Mouse (Mus musculus) CH12F3 (cell line): ENCODE data around the gene Col6a6.

Experiments
- in situ Hi-C: fragments of 300-500 bp; cut with MboI; formaldehyde crosslinking; loops from 2 replicates; pipeline ENCODE4 v1.14.3; 2020; ENCODE audit warnings: low sequenced_read_pairs

Gene Col6a6

DNA sequence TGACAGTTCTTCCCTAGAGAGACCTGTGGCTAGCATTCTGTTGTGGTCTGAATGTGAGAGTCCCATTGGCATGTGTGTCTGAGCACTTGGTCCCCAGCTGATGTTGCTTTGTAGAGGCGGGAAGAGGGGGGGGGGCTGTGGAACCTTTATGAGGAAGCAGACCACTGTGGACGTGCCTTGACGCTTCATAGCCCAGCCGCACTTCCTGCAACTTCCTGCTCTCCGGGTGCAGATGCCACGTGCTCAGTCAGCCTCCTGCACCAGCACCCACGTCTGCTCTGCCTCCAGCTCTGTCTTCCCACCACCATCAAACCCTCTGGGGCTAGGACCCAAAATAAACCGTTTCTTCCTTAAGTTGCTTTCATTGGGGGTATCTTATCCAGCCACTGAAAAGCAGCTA is 24.5 kb downstream of the Col6a6 start:
- in situ Hi-C loops, result no loop called here

DNA sequence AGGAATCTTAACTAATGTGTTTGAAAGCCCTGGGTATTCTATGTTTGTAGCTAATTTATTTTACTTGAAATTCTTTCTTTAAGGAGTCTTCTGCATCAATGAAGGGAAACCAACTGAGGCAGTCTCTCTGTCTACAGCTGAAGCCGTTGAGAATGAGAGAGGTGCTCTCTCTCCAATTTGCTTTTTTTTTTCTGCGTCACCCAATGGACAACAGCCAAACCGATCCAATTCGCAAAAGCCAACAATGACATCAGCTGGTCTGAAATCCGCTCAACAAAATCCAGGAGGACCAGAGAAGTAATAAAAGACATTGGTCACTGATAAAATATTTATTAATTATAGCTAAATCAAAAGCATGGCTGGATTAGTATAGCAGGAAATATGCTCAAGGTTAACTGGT is 26.5 kb downstream of the Col6a6 start:
- in situ Hi-C loops, result no loop called here

DNA sequence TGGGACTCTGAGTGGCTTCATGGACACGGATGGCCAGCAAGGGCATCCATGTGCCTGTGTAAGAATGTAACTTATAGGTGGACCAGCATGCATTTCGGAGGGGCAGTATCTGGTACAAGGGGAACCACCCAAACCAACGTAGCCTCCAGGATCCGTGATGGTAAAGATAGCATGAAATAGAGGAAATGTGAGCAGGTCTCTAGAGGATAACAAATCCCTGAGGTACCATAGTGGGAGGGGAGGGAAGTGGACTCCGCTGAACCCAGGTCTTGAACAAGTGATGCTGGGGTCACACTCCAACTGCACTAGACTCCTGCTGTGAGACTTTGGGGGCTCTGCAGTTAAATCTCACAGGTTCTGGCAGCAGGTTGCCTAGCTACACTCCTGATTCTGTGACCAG is 27.7 kb downstream of the Col6a6 start:
- in situ Hi-C loops, result no loop called here

DNA sequence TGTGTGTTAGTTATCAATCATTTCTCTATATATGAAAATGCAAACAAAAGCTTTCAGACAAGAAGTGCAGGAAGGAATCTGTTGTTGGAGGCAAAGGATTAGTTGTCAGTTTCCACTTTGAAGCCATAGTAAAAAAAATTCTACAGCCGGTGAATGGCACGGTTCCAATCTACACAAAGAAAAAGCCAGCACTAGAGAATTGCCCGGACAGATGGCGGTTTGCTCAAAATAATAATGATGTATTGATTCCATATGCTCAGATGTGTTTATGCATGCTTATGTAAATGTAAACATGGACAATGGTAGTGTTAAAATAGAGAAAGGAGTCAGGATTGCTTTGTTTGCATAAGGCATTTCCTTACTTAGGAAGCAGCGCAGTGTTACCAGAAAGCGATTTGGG is 31.8 kb downstream of the Col6a6 start:
- in situ Hi-C loops, result no loop called here

DNA sequence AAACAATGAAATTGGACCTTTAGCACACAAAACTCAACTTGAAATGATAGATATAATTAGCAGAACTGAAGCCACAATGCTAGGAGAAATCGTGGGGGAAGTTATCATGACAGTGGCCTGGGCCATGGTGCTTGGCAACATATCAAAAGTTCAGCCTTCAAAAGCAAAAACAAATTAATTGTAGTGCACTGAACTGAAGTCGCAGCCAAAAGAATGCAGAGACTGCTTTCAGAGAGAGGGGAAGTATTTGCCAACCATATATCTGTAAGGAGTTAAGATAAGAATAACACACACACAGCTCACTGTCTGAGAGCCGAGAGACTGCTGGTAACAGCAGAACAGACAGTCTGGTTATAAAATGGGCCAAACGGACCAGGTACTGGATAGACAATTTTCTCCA is 33.0 kb downstream of the Col6a6 start:
- in situ Hi-C loops, result no loop called here

DNA sequence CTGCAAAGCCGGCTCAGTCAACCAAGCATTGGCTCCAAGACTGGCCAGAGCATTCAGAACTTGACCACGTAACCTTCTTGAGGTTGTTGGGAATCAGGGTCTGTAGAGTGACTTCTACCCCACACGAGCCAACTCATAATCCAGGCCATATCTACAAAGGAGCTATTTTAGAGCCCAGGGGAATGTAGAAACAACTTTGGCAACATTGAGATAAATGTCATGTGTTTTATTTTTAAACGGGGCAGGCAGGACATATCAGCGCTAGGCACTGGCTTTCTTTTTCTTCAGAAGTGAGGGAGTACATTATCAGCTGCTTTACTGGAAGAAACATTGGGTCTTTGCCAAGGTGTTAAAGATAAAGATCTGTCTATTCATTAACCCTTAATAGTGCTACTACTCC is 36.1 kb downstream of the Col6a6 start:
- in situ Hi-C loops, result no loop called here

DNA sequence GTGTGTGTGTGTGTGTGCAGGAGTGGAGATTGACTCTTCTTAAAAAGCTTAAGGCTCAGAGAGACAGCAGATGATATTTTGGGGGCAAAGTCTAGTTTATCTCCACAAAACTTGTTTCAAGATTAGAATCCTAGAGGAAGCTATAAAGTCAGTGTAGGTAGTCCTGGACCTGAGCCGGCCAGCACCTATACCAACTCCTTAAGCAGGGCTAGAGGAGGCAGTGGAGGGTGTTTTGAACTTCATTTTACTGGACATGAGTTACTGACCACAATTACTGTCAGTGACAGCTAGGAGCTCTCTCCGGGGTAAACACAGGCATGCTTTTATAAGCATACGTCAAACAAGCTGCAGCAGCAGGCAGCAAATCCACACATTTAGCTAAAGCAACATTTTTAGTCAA is 39.8 kb downstream of the Col6a6 start:
- in situ Hi-C loops, result no loop called here

DNA sequence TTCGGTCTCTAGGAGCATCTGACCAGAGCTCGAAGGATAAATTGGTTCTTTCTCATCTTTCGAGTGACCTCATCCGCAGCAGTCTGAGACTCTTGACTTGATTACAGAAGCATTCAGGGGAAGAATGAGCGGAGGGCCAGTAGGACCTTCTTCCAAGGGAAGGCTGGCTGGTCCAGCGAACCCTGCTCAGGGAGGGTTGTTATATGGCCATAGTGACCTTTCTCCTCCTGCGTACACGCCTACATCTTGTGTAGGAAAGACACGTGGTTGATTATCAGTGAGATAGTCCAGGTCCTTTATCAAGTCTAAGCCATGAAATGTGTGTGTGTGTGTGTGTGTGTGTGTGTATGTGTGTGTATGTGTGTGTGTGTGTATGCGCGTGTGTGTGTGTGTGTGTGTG is 40.2 kb downstream of the Col6a6 start:
- in situ Hi-C loops, result no loop called here

DNA sequence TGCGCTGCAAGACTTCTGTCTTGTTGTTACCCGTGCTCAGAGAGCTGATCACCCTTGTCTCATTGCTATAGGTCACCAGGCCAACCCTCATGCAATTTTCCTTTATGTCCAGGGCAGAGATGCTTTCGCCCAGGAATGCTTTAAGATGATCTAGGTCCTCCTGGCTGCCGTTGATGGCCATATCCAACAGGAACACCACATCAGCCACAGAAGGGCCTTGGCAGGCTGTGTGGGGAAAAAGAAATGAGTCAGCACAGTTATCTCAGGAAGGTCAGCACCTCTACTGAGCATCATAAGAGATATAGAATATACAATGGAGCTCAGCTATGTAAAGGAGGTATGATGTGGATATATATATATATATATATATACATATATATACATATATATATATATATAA is 43.9 kb downstream of the Col6a6 start:
- in situ Hi-C loops, result no loop called here

DNA sequence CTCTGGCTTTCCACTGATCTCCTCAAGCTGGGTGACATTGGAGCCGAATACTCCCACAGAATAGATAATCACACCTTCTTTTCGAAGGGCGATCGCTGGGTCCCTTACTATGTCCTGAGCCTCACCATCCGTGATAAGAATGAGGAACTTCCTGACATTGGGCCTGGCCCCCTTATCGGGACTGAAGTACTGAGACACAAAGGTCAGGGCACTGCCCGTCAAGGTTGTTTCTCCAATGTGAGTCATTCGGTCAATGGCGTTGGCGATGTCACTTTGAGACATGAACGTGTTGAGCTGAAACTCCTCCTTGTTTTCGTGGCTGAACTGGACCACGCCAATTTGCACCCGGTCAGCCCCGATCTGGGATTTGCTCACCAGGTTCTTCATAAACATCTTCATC is 47.3 kb downstream of the Col6a6 start:
- in situ Hi-C loops, result no loop called here

DNA sequence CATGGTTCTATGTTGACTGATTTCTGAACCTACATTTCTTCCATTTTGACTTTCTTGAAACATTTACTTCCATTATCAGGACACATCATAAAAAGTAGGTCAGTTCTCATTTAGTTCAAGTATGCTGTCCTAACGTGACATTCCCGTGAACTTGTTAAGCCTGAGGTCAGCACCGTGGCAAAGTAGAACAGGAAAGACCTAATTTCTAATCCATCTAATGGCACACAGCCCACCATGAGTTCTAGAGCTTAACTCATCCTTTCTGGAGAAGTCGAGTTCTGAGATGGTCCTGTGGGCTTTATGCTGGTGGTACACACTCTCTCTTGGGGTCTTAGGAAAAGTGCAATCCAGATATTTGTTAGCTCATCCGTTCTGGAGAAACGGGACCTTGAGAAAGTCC is 49.2 kb downstream of the Col6a6 start:
- in situ Hi-C loops, result no loop called here

DNA sequence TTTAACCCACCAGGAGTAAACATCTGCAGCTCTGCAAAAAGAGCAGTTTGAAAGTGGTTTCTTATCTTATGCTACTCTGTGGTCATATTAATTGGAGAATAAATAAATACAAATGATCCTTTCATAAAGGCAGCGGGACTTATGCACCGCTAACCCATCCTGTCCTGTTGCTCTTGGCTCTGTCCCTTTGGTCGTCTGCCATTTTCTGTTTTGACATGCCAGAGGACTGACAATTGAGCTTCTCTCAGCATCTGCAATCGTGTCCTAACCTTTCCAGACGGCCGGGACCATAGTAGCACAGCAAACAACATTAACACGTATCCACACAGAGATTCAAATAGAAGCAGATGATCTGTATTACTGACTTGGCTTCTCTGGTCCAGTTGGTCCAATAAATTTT is 53.1 kb downstream of the Col6a6 start:
- in situ Hi-C loops, result no loop called here

DNA sequence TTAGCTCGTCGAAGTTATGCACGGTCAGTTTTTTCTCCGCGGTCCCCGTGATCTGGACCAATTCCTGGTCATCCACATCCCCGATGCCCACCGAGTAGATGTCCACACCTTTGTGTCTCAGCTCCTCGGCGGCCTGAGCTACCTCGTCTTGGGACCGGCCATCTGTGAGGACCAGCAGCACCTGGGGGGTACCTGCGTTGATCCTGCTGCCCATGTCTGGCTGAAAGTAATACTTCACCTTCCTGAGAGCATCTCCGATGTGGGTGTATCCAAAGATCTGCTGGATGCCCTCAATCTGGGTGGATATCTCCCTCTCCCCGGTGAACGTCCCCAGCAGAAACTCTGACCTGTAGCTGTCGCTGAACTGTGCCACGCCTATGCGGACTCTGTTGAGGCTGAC is 53.6 kb downstream of the Col6a6 start:
- in situ Hi-C loops, result no loop called here

DNA sequence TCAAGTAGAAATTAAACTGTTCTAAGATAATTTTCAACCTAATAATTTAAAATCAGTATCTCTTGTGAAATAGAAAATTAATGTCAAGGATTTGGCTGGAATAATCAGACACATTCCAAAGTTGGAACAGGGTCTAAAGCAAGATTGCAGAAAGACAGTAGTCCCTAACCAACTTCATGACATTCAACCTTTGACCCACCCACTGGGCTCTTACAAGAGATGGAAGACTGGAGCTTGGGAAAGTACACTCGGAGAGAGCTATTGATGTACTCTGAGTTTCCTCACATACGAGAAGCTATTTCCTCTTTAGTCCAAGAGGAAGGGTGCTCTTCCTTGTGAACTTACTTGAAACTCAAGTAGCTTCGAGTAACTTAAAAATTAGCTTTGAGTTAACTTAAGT is 56.6 kb downstream of the Col6a6 start:
- in situ Hi-C loops, result no loop called here

DNA sequence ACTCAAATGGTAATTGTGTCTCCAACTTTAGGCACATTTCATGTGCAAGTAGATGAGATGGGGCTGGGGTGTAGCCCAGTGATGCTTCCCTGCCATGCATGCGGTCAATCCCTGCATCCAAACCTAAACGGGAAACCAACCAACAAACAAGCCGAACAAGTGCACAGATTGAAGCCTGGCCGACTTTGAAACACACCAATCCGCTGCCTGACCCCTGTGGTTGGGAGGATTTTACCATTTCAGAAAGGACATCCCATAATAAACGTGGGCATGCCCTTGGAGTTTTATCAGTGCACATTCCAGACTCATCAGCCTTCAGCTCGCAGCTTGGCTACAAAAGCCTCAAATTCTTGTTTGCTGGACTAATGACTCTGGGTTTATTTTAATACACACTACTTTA is 57.3 kb downstream of the Col6a6 start:
- in situ Hi-C loops, result no loop called here

DNA sequence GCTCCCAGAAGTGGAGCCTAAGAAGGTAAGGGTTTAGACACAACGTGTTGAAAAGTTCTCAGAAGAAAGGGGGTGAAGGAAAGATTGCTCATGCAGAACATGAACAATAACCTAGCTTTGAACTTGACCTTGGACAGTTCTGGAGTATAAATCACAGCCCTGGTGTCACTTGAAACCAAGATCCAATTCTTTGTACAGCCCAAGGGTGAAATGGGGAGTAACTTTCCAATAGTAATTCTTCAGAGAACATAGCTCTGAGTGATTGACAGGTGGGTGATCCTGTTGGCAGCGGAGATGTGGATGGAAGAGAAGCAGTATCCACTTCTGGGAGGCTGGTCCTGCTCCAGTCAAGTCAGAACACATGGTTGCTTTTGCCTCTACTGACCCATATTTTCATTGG is 62.1 kb downstream of the Col6a6 start:
- in situ Hi-C loops, result no loop called here

DNA sequence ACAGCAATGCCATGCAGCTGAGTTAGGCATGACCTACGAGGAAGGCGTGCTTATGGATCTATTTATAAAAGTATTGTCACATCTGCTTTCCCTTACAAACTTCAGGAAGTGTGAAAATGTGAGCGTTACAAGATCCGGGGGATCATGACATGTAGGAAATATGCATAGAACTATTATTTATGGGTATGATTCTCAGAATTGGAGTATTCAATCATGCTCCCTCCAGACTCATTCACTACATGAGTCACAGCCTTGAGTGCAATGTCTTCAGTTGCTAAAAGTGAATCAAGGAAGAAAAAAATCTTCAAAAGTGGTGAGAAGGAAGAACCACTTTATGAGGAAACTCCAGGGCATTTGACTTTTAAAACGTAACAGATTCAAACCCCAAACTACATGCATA is 63.3 kb downstream of the Col6a6 start:
- in situ Hi-C loops, result no loop called here

DNA sequence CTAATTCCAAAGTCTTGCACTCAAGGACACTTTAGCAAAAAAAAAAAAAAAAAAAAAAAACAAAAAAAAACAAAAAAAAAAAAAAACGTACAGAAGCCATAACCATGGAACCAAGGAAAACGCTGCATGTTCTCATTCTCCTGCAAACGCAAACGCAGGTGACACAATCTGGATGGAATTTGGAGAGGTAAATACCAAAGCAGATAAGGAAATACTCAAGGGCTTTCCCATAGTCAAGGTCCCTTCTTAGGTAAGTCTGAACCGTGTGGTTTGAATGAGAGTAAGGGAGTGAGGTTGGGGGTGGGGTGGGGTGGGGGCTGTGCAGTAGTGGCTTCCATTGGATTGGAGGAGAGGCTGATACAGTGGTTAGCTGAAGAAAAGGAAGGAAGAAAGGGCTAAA is 63.8 kb downstream of the Col6a6 start:
- in situ Hi-C loops, result no loop called here

DNA sequence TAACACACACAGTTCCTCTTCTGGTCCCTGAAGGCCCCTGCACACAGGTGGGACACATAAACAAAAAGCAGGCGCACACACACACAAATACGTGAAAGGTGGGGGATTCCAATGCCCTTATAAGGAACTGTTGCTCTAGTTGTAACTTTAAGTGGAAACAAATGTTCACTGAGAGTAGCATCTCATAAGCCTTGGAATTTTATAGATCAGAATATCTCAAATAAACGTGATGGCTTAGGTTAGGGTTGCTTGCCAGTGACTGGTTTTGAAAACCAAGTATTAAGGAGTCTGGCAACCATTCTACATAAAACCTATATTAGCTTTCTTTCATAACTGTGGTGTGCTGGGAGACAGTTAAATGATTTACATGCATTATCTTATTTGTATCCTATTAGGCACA is 64.3 kb downstream of the Col6a6 start:
- in situ Hi-C loops, result no loop called here

DNA sequence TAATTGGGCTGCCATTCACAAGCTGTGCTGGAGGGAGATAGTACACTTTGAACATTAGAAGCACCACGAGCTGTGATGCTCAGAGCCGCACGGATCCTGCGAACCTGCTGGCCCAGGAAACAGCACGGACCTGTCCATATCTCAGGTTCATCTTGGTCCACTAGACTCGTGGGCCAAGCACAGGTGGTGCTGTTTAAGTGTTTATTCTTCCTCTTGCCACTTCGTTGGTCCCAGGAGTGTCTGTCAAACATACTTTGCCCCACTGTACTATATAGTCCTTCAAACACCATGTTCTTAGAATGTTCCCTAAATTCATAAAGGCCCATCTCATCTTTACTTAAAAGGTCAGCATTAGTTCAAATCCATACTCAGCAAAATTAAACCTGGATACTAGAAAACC is 65.7 kb downstream of the Col6a6 start:
- in situ Hi-C loops, result no loop called here

DNA sequence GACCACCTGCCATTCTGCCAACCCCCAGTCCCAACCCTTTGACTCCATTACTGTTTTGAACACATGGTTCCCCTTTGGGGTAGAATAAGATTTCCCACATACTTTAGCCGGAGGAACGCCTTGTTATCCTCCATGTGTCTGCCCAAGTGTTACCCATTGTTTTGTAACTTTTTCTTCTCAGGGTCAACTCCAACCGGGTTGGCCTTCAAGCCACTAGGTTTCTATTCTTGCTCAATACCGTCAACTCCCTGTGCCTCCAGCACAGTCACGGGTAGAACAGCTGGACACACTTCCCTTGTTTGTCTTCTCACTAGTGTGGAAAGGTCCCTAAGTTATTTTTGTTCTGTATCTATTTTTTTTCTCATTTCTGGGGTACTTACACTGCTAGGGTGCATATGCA is 69.1 kb downstream of the Col6a6 start:
- in situ Hi-C loops, result no loop called here

DNA sequence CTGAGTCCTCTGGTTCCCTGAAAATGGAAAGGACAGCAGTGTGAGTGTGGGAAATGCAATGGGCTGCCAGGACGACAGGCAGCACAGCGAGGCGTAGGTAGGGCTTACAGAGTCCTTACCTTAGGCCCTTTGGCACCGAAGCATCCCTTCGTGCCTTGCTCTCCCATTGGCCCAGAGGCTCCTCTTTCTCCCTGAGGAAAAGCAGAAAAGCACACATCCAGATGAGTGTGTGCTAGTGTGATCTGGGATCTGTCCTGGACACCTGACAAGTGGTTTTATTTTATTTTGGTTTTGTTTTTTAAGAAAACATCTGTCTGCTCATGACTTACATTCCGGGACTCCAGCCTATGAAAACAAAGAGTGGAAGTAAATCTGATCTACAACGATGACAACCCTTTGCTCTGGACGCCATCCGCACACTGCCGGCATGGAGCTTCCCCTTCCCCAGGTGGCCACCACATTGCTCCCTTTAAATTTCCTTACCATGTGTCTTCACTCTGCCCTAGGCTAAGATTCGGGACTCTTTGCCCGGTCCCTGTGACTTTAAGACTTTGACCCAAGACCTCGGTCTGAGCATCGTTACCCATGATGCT is 69.7 kb downstream of the Col6a6 start:
- in situ Hi-C loops, result no loop called here

DNA sequence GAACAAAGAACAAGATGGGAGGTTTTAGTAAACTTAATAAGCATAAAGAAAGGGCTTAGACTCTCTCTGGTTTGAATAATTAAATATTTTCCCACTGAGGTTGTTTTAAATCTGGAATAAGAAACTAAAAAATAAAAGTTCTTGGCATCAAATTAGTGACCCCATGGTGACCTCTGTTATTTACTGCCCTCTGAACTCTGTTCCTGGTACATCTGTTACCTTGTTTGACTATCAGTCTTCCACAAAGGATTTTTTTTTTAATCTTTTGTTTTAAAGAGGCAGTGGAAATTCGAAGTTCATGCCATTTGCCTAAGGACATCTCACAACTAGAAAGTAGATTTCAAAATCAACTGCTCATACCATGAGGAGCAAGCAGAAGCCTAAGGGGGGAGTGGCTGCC is 73.7 kb downstream of the Col6a6 start:
- in situ Hi-C loops, result no loop called here

DNA sequence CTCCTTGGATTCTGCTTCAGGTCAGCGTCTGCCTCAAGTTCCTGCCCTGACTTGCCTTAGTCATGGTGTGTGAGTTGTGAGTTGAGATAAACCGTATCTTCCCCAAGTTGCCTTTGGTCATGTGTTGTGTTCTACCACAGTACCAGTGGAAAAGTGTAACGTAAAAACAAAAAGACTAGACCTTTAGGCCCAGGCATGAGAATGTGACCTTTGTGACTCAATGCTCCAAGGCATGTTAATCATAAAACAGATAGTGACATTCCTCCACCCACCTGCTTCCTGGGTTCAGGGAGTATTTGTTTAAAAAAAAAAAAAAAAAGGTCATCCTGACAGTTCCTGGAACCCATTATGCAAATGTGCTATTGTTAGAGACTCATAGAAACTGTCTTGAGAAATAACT is 82.1 kb downstream of the Col6a6 start:
- in situ Hi-C loops, result no loop called here
